Mouse (Mus musculus) brain, embryonic 18.5 days (tissue): ENCODE measurements around the gene Zfp112.
A peak's percentile ranks its signal among the peaks of the same experiment; 100 is the strongest.
"Not testable (repeated sequence)": the region's sequence is repeated elsewhere in the genome, so short reads cannot be mapped to it uniquely, and the experiment has no call there.

ENCODE experiments used
- DNase-seq: peaks from one replicate; pipeline ENCODE4 v3.0.0-alpha.2; 2012; ENCODE audit warnings: low read depth, low spot score

Zfp112 gene

DNA sequence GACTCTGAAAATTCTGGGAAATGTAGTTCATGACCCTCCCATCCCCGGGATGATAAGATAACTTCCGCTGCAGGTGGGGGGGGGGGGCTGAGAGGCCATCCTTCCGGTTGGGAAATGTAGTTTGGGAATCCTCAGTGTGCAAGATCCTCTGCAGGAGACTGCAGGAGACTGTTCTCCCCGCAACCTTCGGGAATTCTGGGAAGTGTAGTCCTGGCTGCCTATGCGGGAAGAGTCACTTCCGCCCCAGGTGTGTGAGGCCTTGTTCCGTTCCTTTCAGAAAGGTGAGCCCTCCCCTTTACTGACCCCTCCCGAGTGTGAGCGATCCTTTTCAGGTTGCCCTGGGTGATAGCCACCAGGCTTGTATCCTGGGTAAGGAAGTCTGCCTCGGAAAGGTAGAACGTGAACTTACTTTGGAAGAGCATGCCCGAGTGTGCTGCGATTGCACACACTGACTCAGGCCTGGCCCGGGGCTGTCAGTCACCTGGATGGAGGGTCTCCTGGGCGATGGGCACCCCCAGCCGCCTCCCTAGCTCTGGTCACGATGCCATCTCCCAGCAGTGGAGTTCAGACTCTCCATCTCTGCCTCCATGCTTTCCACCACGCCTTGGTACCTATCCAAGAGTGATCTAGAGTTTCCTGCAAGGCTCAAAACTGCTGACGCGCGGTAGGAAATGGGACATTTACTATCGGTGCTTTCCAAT lies at the start of gene Zfp112:
Gene Zfp112 (plus strand): TSS at position 159 of the 701 bp plus-strand sequence.
- DNase-seq = peak; percentile 94

DNA sequence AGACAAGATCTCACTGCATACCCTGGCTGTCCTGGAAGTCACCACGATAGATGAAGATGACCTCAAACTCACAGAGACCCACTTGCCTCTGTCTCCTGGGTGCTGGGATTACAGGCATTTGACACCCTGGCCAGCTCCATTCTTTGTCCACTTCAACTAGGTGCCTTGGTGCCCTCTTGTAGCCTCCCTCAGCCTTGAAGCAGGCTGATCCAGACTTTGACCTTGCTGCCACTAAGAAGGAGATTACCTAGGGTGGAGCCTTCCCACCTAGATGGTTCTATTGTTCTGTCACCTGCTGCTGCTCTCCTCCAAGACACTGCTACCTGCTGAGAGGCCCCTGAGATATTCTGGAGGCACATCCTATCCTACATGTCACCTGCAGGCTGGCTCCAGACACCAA lies 37.7 kb upstream of the Zfp112 start:
- not testable (repeated sequence) for DNase-seq

DNA sequence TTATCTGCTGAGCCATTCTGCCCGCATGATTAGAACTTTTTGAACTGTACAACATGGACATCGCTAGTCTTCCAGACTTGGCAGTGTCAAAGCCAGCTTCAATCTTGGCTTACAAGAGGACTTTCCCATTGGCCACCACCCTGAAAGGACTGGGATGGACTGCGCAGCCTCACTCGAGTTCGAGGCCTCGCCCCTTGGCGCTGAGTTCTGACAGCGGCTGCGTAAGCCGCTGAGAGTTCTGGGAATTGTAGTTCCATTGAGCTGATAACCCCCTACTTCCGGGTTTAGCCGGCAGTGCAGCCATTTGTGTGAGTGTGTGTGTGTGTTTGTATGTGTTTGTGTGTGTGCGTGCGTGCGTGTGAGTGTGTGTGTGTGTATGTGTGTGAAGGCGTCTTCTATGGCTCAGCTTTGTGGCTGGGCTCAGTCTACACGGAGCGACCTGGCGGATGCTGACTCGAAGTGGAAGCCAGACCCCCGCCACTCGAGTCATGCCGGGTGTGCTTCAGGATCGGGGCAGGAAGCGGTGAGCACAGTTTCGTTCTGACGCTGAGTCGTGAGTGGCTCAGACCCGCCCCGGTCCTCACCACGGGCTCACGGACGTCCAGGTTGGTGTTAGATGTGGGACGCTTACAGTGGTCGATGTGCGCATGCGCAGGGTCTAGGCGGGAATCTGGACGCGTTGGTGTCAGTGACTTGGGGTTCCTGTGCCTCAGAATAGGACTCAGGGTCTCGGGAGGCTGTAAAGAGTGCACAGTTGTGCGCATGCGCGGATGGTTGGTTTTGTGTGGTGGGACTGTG lies 30.3 kb upstream of the Zfp112 start, which contains the start of gene Zfp180:
Gene Zfp180 (plus strand): TSS at position 291 of the 798 bp plus-strand sequence.
- peak; percentile 97 for DNase-seq

DNA sequence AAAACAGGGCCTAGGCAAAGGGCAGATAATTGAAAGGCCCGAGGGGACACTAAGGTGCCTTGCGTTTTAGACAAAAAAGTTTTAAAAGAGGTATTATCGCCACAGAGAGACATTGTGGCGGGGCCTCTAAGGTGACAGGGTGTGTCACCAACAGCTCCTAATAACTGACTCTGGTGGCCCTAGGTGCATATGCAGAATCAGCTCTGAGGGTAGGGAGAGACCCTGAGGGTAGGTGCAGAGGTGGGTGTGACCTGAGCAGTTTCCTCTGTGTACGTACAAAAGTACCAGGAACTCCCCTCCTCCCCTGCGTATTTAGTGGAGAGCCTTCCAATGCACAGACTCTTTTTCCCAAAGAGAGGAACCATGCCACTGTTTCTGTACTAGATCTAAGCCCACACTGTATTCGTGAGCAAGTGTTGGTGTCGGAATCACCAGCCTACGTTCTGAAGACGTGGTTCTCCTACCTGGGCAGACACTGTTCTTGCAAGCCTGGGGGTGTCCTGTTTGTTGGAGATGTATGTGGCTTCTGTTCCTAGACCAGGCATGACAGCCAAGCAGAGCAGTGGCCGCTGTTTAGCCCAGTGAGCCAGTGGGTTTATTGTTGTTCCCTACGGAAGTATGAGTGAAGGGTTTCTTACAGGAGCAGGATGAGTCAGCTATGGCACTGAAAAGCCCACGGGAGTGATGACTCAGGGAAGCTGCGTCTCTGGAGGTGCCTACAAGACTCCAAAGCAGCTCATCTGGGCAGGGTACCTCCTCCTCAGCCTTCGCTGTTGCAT lies 29.5 kb upstream of the Zfp112 start:
- DNase-seq = no peak

DNA sequence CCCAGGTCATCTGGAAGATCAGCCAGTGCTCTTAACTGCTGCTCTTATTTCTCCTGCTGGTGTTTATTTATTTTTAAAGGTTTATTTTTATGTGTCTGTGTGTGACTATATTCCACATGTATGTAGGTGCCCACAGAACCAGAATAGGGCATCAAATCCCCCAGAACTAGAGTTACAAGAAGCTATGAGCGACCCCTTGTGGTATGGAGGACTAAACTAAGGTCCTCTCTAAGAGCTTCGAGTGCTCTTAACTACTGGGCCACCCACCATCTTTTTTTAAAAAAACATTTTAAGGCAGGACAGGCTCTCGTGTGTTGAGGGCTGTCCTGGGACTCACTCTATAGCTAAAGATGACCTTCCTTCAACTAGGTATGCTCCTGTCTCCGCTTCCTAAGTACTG lies 25.2 kb upstream of the Zfp112 start:
- DNase-seq = no peak

DNA sequence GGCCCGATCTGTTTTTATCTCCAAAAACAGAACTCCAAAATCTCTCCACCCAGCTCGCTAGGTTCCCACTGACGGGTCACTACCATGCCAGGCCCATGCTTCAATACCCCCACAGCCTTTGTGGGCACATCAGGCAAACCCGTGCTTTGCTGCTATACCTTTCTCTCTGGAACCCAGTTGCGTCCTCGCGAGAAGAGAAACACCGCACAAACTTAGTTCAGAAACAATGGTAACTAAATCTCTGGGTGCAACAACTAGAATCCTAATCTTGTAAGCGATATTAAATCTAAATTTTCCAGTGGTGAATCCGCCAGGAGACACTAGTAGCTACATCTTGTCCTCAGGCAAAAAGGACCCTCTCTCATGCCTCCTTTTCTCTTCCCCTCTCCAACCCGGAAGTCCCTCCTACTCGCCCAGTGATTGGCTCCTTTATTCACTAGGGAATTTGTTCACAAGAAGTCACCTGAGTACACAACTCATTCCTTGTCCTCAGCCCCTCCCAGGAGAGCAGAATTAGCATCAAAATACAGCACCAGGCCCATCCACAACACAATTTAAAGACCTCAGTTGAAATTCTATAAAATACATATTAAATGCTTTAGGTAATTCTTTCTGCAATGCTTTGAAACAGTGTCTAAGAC lies 24.5 kb upstream of the Zfp112 start:
- DNase-seq = no peak

DNA sequence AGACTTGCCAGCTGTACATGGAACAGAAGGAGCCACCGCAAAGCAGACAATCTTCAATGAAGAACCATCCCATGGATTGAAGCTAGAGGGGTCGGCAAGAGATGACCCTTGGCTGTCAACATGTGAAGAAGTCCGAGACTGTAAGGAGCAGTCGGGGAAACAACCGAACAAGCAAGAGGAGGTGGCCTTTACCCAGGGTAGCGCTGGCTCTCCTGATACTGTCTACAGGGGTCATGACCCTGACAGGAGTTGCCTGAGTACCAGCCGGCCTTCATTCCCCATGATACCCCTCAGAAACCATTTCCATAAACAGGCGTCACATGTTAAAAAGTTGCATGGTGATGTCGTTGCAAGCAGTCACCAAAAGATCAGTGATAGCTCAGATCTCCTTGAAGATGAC lies 7.7 kb upstream of the Zfp112 start:
- no peak for DNase-seq

DNA sequence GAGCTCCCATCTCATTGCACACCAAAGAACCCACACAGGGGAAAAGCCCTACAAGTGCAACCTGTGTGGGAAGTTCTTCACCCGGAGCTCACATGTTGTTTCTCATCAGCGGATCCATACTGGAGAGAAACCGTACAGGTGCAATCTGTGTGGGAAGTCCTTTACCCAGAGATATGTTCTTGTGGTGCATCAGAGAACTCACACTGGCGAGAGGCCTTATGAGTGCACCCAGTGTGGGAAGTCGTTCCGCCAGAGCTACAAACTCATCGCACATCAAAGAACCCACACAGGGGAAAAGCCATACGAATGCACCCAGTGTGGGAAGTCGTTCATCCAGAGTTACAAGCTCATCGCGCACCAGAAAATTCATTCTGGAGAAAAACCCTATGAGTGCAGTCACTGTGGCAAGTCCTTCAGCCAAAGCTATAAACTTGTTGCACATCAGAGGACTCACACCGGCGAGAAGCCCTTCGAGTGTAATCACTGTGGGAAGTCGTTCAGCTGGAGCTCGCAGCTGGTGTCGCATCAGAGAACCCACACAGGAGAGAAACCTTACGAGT lies 6.9 kb upstream of the Zfp112 start:
- no peak for DNase-seq

DNA sequence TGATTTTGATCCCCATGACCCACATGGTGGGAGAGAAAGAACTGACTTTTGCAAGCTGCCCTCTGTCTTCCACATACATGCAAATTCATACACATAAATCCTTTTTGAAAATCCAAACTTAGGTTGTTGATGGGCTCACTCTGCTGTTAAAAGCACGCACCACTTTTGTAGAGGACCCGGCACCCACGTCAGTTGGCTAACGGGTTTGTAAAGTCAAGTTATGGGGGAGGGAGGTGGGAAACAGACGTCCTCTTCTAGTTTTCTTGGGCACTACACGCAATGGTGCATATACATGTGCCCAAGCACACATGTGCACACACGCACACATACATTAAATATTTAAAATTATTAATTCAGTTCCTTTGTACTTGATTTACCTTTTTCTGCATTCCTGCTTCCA lies 1.3 kb upstream of the Zfp112 start:
- DNase-seq = no peak

DNA sequence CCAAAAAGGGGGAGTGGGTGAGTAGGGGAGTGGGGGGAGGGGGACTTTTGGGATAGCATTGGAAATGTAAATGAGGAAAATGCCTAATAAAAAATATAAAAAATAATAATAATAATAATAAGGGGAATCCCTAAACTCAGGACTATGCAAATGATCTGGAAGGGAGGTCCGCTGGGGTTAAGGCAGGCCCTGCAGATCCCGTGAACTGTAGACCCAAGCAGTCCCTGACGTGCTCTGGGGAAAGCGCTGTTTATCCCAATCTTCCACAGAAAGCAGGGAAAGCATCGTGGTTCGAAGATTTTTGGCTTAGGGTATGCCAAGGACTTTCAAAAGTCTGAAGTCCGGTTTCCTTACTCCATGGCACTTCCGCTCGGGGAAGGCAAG lies 350 bp upstream of the Zfp112 start:
- DNase-seq = no peak

DNA sequence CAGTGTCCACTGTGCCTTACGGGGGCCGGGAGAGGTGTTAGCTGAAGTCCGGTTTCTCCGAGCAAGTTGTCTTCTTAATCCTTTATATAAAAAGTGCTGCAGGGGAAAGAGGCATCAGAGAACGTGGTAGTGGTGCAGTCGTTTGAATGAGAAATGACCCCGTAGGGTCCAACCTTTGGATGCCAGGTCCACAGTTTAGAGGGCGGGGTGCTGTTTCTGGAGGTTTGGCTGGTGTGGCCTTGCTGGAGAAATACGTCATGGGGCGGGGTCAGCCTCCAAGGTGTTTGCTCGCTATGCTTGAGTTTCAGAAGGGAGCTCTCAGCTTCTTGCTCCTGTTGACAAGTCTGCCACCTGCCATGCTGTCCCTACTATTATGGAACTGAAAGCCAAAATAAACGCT lies 887 bp downstream of the Zfp112 start:
- DNase-seq = no peak

DNA sequence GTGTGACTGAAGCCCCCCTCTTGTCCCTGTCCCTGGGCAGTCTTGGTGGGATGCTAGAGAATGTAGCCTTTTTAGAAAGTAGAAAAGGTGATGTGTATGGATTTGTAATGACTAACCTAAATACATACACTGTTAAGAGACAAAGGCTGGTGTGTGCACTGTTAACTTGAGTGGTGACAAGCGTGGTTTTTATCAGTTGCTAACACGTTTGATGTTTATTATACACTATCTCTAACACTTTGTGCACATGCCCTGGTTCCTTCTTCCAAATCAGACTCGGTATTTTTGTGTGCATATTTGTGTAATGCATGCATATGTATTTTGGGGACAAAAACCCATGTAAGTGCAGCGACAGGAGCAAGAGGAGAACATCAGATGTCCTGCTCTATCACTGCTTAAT lies 4.5 kb downstream of the Zfp112 start:
- DNase-seq = no peak

DNA sequence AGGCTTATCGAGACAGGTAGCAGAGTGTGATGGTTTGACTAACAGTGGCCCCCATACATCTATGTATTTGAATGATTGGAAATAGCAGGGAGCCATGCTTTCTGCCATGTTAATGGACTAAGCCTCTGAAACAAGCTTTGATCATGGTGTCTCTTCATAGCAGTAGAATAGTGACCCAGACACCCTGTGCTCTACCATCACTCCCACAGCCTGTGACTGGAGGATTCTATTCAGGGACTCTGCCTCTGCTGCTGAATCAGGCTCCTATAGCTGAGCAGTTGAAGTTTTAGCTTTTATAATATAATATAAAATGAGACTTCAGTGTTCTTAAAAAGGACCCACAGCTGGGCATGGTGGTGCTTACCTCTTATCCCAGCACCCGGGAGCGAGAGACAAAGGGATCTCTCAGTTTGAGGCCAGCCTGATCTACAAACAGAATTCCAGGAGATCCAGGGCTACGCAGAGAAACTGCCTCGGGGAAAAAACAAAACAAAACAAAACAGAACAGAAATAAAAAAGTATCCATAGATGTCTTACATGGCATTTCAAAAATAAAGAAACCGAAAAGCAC lies 21.4 kb downstream of the Zfp112 start:
- no peak for DNase-seq

DNA sequence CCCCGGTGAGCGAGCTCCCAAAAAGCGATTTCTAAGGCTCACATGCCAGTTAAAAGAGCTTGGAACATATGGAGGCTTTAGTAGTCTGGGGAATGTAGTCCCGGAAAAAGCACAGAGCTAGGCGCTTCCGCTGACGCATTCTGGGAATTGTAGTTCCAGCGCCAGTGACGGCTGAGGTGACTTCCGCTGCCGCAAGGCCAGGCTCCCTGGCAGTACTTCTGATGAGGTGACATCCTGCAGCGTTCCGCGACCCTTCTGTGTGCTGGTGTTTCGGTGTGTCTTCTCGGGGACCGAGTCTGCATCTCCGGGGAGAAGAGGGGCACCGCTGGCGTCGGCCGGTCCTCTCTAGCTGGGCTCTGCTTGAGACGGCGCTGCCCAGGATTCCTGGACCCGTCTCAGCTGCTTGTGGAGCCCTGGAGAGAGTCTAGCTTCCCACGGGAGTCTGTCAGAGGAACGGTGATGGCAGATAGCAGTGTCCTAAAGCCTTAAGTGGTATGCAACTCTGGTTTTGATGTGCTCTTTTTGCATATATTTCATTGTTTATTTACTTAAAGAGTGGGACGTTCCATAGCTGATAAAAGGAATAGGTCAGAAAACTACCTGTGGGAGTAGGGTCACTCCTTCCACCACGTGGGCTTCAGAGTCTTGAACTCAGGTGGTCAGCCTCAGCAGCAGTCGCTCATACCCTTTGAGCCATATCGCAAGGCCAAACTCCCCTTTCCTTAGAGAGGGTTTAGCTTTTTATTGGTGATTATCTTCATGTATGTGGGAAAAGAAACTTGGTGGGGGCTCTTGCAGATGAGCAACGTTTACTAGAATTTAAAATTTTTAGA lies 22.1 kb downstream of the Zfp112 start, which contains the start of gene Zfp235:
Gene Zfp235 (plus strand): TSS at position 174 of the 833 bp plus-strand sequence.
- DNase-seq = peak; percentile 83

DNA sequence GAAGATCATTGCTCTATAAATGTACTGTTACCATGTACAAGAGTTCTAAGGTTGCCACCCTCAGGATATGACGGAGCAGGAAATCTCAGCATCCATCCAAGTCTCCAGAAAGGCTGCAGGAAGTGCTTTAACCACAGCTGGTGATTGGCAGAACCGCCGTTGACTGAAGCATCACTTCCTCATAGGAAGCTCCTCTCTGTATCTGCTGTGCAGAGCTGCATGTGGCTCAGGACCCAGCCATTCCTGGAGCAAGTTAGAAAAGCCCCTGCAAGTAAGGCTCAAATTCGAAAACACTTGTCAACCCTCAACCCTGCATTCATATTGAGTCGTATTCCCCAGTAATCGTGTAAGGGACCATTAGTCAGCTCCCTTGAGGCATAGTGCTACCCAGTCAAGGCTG lies 30.5 kb downstream of the Zfp112 start:
- no peak for DNase-seq

DNA sequence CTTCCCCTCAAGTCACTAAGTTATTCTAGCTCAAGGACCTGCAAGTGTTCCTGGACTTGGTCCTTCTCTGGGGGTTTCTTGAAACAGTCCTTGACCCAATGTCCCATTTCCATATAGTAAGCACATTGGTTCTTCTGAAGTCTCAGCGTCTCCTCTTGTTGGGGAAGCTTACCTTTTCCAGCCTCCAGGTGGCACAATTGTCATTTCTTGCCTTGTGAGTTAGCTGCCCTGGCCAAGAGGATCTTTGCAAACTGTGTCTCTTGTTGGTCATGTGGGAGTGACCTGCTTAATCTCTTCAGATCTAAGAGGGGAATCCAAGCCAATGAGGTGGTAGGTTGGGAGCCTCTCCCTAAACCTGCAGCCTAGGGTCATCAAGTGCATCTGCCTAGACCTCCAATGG lies 41.2 kb downstream of the Zfp112 start:
- no peak for DNase-seq

DNA sequence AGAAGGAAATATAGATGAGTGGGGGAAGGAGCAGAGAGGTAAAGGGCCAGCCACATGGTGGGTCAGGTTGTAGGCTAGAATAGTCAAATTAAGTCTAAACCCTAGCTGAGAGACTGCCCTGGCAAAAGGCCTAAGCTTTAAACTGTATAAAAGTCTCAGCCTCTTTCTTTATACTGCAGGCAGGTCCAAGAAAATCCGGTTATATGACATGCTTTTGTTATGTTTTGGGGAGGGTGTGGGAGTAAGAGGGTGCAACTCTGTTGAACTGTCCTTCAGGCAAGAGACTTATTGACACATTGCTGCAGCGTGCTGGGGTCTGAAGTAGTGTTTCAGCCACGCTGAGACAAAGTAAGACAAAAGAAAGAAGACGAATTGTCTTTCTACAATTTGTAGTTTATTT lies 60.1 kb downstream of the Zfp112 start:
- DNase-seq = no peak

DNA sequence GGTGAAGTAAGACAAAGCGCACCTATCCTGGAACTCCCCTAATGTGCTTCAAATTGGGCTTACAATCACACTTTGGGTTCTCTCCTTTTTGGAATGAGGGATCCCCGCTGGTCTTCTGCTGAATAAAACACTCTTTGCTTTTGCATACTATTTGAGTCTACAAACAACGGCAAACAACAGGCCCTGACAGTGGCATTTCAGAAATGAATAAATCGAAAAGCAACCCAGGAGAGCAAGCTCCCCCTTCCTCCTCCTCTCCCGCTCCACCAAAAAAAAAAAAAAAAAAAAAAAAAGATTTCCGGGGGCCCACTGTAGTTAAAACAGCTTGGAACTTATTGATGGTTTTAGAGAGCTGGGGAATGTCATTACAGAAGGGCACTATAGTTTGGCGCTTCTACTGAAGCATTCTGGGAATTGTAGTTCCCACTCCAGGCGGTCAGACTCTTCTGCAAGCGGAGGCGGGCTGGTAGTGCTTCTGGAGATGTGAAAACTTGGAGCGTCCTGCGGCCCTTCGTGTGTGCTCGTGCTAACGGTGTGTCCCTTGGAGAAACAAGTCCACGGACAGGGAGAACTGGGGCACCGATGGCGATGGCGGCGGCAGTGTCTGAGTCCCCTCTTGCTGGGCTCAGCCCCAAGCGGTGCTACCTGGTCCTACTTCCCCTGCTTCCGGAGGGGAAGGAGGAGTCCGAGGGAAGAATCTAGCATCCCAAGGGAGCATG lies 62.7 kb downstream of the Zfp112 start, which contains the start of gene Zfp114:
Gene Zfp114 (plus strand): TSS at position 443 of the 719 bp plus-strand sequence.
- peak; percentile 70 for DNase-seq

DNA sequence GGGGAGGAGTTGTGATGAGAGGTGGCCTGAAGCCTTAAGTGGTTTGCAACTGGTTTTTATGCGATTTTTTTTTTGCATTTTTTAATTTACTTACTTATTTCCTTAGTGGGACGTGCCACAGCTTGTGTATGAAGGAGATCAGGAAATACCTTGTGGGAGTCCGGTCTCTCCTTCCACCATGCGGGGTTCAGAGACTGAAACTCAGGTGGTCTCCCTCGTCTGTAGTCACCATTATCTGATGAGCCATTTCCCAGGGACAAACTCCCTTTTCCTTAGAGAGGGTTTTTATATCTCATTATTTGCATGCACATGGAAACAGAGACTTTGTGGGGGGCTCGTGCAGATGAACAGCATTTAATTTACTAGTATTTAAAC lies 63.2 kb downstream of the Zfp112 start:
- no peak for DNase-seq
